Mouse (Mus musculus) macrophage (primary cell): ENCODE measurements around the gene Lysmd2. TPM values are rescaled to one million over a fixed set of nuclear protein-coding genes. Genes with fewer than 3 reads are reported as not detected.
"Not testable (repeated sequence)": the region's sequence is repeated elsewhere in the genome, so short reads cannot be mapped to it uniquely, and the experiment has no call there.

Experiments used
- H3K27ac ChIP-seq: fragments of 350-480 bp; formaldehyde crosslinking; 2 replicates; pipeline ENCODE4 v1.9.0; 2021
- H3K36me3 ChIP-seq: fragments of 350-480 bp; formaldehyde crosslinking; 2 replicates; pipeline ENCODE4 v1.9.0; 2021; ENCODE audit errors: inconsistent target
- H3K4me3 ChIP-seq: fragments of 350-480 bp; formaldehyde crosslinking; 2 replicates; pipeline ENCODE4 v1.9.0; 2021; ENCODE audit errors: inconsistent target
- H3K79me2 ChIP-seq: fragments of 350-480 bp; formaldehyde crosslinking; 2 replicates; pipeline ENCODE4 v1.9.0; 2021; ENCODE audit errors: inconsistent target
- WGBS: methylation state at CpG from one replicate; pipeline ENCODE4 v1.1.7; 2026; ENCODE audit warnings: inconsistent platforms; ENCODE audit not compliant: missing documents; 5-methylcytosine and 5-hydroxymethylcytosine counted together
- polyA plus RNA-seq: library from polyadenylated mRNA; stranded (reverse); fragments of 250-400 nt; gene quantifications from 3 replicates; pipeline ENCODE4 v1.2.4, GENCODE M21; 2018; ENCODE audit warnings: inconsistent platforms

Gene Lysmd2
- polyA plus RNA-seq, 1 experiment from 2014 or later = not detected

DNA sequence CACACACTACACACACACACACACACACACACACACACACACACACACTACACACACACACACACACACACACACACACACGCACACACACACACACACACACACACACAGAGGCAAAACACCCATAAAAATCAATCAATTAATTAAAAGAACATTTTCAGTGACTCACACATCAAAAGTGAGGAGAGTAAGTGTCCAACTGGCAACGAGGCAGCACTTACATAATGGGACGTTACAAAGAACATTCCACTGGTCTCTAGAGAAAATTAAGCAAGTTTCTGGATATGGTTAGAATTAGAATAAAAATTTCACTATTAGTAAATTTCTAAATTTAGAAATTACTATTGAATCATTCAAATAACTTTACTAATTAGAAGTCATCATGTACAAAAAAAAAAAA lies 30.9 kb downstream of the Lysmd2 start:
- H3K27ac ChIP-seq, H3K4me3 ChIP-seq, H3K79me2 ChIP-seq, H3K36me3 ChIP-seq: not testable (repeated sequence)
- 88% methylated on average over 2 of the region's 3 CpGs for WGBS

DNA sequence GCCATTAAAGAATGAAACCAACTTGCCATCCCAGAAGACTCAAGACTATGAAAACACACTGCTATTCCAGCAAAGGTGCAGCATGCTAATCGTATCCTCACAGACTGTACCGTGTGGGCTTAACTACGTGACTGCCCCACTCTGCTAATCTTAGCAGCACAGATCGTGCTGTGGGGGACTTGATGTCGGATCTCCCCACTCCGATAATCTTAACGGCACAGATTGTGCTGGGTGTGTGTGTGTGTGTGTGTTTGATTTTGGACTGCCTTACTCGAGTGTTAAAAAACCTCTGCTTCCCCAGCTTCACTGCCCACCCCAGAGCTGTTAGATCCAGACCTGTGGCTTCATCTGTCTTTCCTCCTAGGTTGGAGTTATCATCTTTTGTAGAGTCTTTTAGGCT lies 35.4 kb downstream of the Lysmd2 start:
- WGBS = 94% methylated on average over 8 of the region's 8 CpGs
- Histone ChIP-seq H3K27ac (no peak overlapping the region), H3K79me2 (no peaks in the 10 kb centered on the region), H3K36me3 (no peaks in the 10 kb centered on the region), H3K4me3 (no peak overlapping the region)

DNA sequence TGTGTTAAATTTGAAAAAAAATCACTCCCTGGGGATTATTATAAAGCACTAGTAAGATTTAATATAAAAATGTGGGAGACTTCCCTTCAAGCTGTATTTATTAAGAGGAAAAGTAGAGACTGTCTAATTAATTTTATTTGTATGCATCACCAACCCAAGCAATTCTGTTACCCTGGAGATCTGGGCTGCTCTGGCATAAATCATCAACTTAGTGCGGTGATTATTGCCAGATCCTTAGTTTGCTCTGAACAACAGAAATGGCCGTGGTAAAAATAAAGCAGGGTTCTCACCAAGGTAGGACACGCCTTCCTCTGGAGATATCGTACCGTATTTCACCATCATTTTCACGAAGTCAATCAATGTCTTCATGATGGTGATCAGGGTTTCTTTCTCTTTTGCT lies 39.8 kb downstream of the Lysmd2 start:
- H3K4me3 ChIP-seq = no peak overlapping the region
- no peaks in the 10 kb centered on the region for H3K79me2 ChIP-seq
- H3K27ac ChIP-seq = no peak overlapping the region
- 89% methylated on average over 6 of the region's 6 CpGs for WGBS
- no peaks in the 10 kb centered on the region for H3K36me3 ChIP-seq

DNA sequence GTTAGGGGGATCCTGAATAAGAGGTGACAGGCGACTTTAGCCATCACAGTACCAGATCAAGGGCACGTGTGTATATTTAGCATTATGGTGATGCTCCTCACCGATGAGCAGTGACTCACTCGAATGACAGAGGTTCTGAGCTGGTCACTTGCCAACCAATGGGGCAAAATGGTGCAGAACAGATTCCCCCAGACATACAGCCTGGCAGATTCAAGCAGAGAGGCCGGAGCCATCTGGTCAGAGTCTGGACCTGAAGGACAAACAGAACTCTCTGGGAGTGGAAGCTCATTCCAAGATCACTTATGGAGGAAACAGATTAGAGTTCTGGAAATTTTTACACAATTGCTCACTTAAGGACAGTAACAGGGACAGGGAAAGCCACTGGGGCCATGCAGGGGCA lies 41.1 kb downstream of the Lysmd2 start:
- Histone ChIP-seq H3K4me3 (no peak overlapping the region), H3K79me2 (no peaks in the 10 kb centered on the region), H3K27ac (no peak overlapping the region), H3K36me3 (no peaks in the 10 kb centered on the region)
- WGBS = 69% methylated on average over 5 of the region's 5 CpGs

DNA sequence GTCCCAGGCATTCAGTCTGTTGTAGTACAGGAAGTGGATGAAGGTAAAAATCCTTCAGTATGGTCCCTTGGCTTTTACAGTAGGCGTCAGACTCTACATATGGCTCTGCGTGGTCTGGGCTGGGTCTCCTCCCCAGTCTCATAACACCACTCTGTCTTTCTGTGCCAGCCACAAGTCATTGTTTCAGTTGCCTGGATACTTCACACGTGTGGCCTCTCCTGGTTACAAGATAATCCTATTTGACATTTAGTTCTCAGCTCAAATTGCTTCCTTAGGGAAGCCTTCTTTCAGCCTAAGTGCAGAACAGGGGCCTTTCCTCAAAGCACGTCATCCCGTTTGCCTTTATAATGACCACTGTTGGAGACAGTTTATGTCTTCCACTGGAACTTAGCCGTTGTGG lies 47.2 kb downstream of the Lysmd2 start:
- Histone ChIP-seq H3K36me3 (no peaks in the 10 kb centered on the region), H3K4me3 (no peak overlapping the region), H3K79me2 (no peaks in the 10 kb centered on the region), H3K27ac (no peak overlapping the region)
- WGBS = 88% methylated on average over 6 of the region's 6 CpGs

DNA sequence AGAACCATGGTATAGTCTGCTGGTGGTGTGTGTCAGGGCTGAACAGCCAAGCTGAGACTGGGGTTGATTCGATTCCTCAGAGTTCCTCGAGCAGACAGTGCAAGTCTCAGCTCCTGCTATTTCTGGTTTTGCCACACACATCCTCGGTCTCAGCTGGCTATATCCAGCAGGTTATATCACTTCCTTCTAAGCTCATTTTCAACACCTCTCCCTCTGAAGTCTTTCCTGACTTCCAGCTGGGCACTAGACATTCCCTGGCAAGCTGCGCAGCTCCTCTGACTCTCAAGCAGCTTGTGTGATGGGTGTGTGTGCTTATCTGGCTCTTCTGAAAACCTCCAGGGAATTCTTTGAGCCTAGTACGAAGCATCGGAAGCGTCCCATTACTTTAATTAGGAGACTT lies 50.7 kb downstream of the Lysmd2 start:
- Histone ChIP-seq H3K4me3 (no peak overlapping the region), H3K79me2 (no peaks in the 10 kb centered on the region), H3K36me3 (no peaks in the 10 kb centered on the region), H3K27ac (no peak overlapping the region)
- 83% methylated on average over 7 of the region's 7 CpGs for WGBS

DNA sequence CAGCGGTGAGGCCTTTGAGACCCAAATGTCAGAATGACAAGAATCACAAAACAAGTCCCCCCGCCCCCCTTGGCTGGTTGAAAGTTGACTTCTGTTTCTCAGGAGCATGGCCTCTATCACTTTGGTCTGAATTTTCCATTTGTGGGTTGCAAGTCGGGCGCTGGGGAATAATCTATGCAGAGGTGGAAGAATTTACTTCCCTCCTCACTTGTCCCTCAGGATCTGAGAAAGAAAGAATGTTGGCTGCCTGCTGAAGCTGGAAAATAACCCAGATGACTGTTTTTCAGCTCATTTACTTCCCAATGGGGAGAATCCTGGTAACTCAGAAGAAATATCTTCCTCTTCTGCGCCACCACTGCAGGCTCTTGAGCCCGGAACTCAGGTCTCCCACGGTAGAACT lies 52.8 kb downstream of the Lysmd2 start:
- WGBS = 83% methylated on average over 7 of the region's 7 CpGs
- no peaks in the 10 kb centered on the region for H3K36me3 ChIP-seq
- no peak overlapping the region for H3K4me3 ChIP-seq
- H3K27ac ChIP-seq = no peak overlapping the region
- H3K79me2 ChIP-seq = no peaks in the 10 kb centered on the region

DNA sequence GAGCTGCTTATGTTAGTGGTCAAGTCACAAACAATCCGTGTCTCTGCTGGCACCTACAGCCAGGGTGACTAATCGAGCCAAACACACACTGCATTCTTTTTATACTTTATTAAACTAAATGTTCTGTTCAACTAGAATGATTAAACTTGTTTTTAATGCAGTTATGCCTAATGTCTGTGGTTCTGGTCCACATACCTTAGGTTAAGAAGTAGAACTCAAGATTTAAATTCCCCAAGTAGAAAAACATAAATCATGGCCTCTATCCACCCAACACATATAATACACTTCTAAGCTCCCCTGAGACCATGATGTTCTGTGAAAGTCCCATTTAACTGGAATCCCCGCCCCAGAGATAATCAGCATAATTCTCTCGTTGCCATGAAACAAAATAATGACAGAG lies 54.1 kb downstream of the Lysmd2 start:
- no peaks in the 10 kb centered on the region for H3K79me2 ChIP-seq
- no peaks in the 10 kb centered on the region for H3K36me3 ChIP-seq
- 87% methylated on average over 4 of the region's 4 CpGs for WGBS
- H3K4me3 ChIP-seq = no peak overlapping the region
- no peak overlapping the region for H3K27ac ChIP-seq

DNA sequence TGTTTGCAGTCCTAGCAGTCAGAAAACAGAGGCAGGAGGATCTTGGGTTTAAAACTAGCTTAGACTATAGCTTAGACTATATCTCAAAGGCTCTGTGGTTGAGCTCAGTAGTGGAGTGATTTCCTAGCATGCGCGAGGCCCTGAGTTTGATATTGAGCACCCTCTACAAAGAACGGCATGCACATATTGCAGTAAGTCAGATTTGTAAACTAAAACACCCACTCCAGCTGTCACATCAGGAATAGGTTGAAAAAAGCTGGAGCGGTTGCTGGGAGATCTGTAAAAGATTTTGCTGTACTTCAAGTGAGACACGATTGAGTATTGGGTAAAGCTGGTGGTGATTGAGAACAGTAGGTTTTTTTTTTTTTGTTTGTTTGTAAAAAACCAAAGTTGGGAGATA lies 55.1 kb downstream of the Lysmd2 start:
- 91% methylated on average over 5 of the region's 5 CpGs for WGBS
- no peak overlapping the region for H3K27ac ChIP-seq
- H3K79me2 ChIP-seq = no peaks in the 10 kb centered on the region
- no peak overlapping the region for H3K4me3 ChIP-seq
- no peaks in the 10 kb centered on the region for H3K36me3 ChIP-seq

DNA sequence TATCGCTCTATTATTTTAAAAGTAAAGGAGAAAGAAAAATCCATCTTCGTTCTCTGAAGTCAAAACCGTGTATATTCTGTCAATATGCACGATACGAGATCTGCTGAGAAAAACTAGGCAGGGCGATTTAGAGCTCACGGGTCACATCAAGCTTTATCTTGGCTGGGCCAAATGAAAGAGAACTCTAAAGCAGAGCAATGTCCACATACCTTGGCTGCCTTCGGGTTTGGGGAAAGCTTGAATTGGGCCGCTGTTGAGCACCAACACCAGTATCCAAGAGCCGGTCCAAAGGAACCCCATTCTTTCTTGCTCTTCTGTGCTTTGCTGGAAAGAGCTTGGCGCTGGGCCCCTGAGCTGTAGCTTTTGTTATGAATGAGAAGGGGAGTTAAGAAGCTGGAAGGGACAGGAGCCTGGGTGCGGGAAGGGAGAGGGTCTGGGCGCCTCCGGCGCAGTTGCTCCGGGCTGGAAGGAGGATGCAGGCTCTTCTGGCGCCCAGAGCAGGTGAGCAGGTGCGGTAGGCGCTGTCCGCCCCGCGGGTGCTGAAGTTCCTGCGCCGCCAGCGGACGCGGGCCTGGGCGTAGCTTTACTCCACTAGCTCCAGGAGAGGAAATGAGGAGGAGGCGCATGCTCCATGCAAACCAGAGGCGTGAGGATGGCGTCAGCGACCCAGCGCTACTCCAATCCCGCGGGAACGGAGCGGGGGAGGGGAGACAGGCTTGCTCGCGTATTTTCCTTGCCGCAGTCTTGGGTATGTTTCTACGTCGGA lies 58.1 kb downstream of the Lysmd2 start, which contains the start of gene Scg3:
Gene Scg3, minus strand, starts transcription at position 631 of the 766 bp plus-strand sequence.
- Histone ChIP-seq H3K27ac (no peak within 1 kb of the TSS), H3K4me3 (no peak within 1 kb of the TSS), H3K36me3 (no peaks in the 10 kb centered on the region), H3K79me2 (no peaks in the 10 kb centered on the region)
- WGBS = 18% methylated on average over 42 of the region's 42 CpGs

DNA sequence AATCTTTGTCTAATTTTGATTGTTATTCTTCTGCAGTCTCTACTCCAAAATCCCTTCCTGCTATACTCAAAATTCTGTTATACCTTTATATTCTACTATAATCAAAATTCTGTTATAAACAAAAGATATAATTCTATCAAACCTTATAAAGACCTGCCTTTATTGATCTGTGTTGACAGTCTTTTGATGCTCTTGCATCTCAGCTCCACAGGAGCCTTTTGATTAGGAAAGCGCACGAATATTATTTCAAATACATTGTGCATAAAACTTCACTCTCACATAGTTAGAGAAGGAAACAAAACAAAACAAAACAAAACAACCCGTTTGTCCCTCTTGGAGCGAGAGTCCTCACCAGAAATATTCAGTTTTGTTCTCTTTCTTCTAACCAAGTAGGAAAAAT lies 58.8 kb downstream of the Lysmd2 start:
- 67% methylated on average over 4 of the region's 4 CpGs for WGBS
- Histone ChIP-seq H3K27ac (no peak overlapping the region), H3K4me3 (no peak overlapping the region)

DNA sequence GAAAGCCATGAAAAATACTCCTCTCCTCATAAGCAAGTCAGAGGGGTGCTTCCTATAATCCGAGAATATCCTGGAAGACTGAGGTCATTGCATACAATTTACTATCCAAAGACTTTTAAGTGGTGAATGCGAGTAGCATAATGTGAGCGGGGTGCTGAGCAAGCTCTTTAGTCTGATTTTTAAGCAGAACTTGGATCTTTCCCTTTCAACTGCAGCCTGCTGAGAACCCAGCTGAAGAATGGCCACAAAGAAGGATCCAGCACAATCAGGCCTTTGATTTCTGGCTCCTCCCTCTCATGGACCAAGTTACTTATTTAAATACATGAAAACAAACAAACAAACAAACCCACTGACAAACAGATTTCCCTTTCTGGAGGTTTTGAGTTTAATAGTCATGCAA lies 59.2 kb downstream of the Lysmd2 start:
- Histone ChIP-seq H3K27ac (no peak overlapping the region), H3K79me2 (no peaks in the 10 kb centered on the region), H3K4me3 (no peak overlapping the region), H3K36me3 (no peaks in the 10 kb centered on the region)
- WGBS = 63% methylated on average over 3 of the region's 3 CpGs

More for the DNA sequence above, 58.8 kb downstream of the Lysmd2 start:
- no peaks in the 10 kb centered on the region for H3K36me3 ChIP-seq
- no peaks in the 10 kb centered on the region for H3K79me2 ChIP-seq

Other genes with a start within 250 kb of the Lysmd2 start
- gene Mapk6, start 215.7 kb upstream of the Lysmd2 start, polyA plus RNA-seq = 73.3 to 115 TPM (median 94.8 TPM) in 3 replicates
- gene Leo1, start 184.2 kb upstream of the Lysmd2 start, polyA plus RNA-seq = 15.0 to 36.4 TPM (median 28.2 TPM) in 3 replicates
- 69.0 to 94.7 TPM (median 81.9 TPM) in 3 replicates for gene Tmod3, start 66.1 kb upstream of the Lysmd2 start, polyA plus RNA-seq
- not detected in 3 replicates for gene Tmod2, start 14.4 kb upstream of the Lysmd2 start, polyA plus RNA-seq
- not detected in 3 replicates for gene Scg3, start 58.3 kb downstream of the Lysmd2 start, polyA plus RNA-seq
- not detected in 3 replicates for gene Bmp5, start 149.6 kb downstream of the Lysmd2 start, polyA plus RNA-seq